Mouse (Mus musculus) erythroblast, embryonic 14.5 days (primary cell): ENCODE results near the gene Slc10a2.
"Not testable (repeated sequence)": the region's sequence is repeated elsewhere in the genome, so short reads cannot be mapped to it uniquely, and the experiment has no call there.

Experiments
- GATA1 ChIP-seq: IDR thresholded peaks from 2 replicates; pipeline ENCODE4 v1.6.1; 2012; ENCODE audit warnings: low read length, inconsistent platforms, mixed read lengths
- TAL1 ChIP-seq: IDR thresholded peaks from 3 replicates; pipeline ENCODE4 v1.6.1; 2012; ENCODE audit warnings: low read length, inconsistent platforms, mixed read lengths

DNA sequence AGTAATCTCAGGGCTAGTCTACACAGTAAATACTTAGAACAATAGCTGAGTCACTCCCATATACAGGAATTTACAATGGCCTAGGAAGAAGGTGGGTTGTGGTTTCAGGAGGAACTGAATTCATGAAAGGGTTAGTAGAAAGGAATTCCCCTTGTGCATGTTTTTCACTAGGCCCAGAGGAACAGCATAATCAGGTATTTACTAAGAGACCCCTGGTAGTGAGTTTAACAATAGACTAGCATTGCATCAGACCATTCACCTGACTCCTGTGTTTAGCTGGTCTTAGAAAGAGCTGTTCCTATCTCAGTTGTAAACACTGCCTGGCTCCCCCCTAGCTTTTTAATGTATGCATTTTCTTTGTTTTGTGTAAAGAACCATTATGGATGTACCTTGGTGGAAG, 11.2 kb downstream of the Slc10a2 start:
- TF ChIP-seq GATA1, TAL1: not testable (repeated sequence)
